Mouse (Mus musculus) midbrain, embryonic 11.5 days (tissue): Measurements from ENCODE around the gene Gria4. TPM values are rescaled to one million over a fixed set of nuclear protein-coding genes. Genes with fewer than 3 reads are reported as not detected.

ENCODE experiments used
- ATAC-seq: fragments of 200-750 bp; cut with Nextera tagmentation; 2 replicates; pipeline ENCODE4 v1.8.0; 2017; ENCODE audit warnings: moderate TSS enrichment, moderate library complexity; ENCODE audit not compliant: low FRiP score
- DNase-seq: peaks from one replicate; pipeline ENCODE4 v3.0.0; 2015; ENCODE audit warnings: low spot score; ENCODE audit errors: missing footprints
- H3K27ac ChIP-seq: fragments of 300-500 bp; sonication (generic); 2 replicates; pipeline ENCODE4 v1.5.1; 2014; ENCODE audit warnings: low read depth, low read length
- H3K27me3 ChIP-seq: fragments of 300-500 bp; sonication (generic); 2 replicates; pipeline ENCODE4 v1.6.1; 2014; ENCODE audit warnings: mild to moderate bottlenecking, low read length, moderate library complexity, mixed read lengths; ENCODE audit not compliant: control insufficient read depth, insufficient read depth
- H3K36me3 ChIP-seq: fragments of 300-500 bp; sonication (generic); 2 replicates; pipeline ENCODE4 v1.6.1; 2014; ENCODE audit warnings: mild to moderate bottlenecking, low read length, moderate library complexity, mixed read lengths; ENCODE audit not compliant: control insufficient read depth, insufficient read depth
- H3K4me1 ChIP-seq: fragments of 300-500 bp; sonication (generic); 2 replicates; pipeline ENCODE4 v1.6.1; 2014; ENCODE audit warnings: low read length; ENCODE audit not compliant: control insufficient read depth, insufficient read depth
- H3K4me2 ChIP-seq: fragments of 300-500 bp; sonication (generic); 2 replicates; pipeline ENCODE4 v1.6.1; 2014; ENCODE audit warnings: mild to moderate bottlenecking, moderate library complexity
- H3K4me3 ChIP-seq: fragments of 300-500 bp; sonication (generic); 2 replicates; pipeline ENCODE4 v1.5.1; 2014; ENCODE audit warnings: low read depth, low read length
- H3K9ac ChIP-seq: fragments of 300-500 bp; sonication (generic); 2 replicates; pipeline ENCODE4 v1.6.1; 2014; ENCODE audit warnings: low read length
- H3K9me3 ChIP-seq: fragments of 300-500 bp; sonication (generic); 2 replicates; pipeline ENCODE4 v1.6.1; 2016; ENCODE audit warnings: low read length; ENCODE audit not compliant: control insufficient read depth
- WGBS: fragments of 180-500 bp; shearing (Covaris S2); extraction: QIAGEN DNeasy Blood & Tissue Kit; methylation state at CpG from one replicate; pipeline ENCODE4 v1.1.7; 2014; 5-methylcytosine and 5-hydroxymethylcytosine counted together
- polyA plus RNA-seq: library from polyadenylated mRNA; unstranded; fragments of >200 nt; fragmentation: Nextera tagmentation; extraction: Ambion mirVana; gene quantifications from 2 replicates; pipeline ENCODE4 v1.2.1, GENCODE M21; 2014

The Gria4 gene
- polyA plus RNA-seq, 1 experiment from 2014 or later, result 7.2 TPM

DNA sequence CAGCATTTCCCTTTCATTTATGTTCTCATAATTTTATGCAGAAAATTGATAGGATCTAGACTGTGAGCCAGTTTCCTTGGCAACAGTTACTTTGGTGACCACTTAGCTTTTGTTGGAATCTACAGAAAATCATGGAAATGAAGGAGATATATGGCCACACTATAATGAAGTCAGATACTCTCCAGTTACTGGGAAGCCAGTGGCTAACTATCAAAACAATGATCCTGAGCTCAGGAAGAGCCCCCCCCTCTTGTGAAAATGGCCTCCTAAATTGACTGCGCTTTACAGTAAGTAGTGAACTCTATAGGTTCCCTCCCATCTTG is 281.5 kb downstream of the Gria4 start:
- WGBS, result 97% methylated on average over 1 of the region's 1 CpGs
- no peaks in the 10 kb centered on the region for H3K36me3 ChIP-seq
- H3K27ac ChIP-seq, result no peak overlapping the region
- DNase-seq (peak; percentile 88), ATAC-seq (peak; percentile 82)
- no peak overlapping the region for H3K4me3 ChIP-seq
- H3K9me3 ChIP-seq, result no peaks in the 10 kb centered on the region
- H3K4me2 ChIP-seq, result no peak overlapping the region
- H3K4me1 ChIP-seq, result peaks cover 5% of the 10 kb centered on the region; the same call in 1 of the 2 replicates
- no peak overlapping the region for H3K9ac ChIP-seq
- no peaks in the 10 kb centered on the region for H3K27me3 ChIP-seq

- H3K27me3 ChIP-seq, result no peaks in the 10 kb centered on the region
- H3K27ac ChIP-seq, result no peak overlapping the region
- H3K9ac ChIP-seq, result no peak overlapping the region
- no peaks in the 10 kb centered on the region for H3K36me3 ChIP-seq
- ATAC-seq, result peak; percentile 64
- H3K4me3 ChIP-seq, result no peak overlapping the region
- no peak for DNase-seq
- no peaks in the 10 kb centered on the region for H3K9me3 ChIP-seq
- H3K4me2 ChIP-seq, result no peak overlapping the region
- H3K4me1 ChIP-seq, result peaks cover 5% of the 10 kb centered on the region; the same call in 1 of the 2 replicates
Observed at GRCm38 (mm10) chr9:4513796-4514562, 282.1 kb downstream of the Gria4 start.

DNA sequence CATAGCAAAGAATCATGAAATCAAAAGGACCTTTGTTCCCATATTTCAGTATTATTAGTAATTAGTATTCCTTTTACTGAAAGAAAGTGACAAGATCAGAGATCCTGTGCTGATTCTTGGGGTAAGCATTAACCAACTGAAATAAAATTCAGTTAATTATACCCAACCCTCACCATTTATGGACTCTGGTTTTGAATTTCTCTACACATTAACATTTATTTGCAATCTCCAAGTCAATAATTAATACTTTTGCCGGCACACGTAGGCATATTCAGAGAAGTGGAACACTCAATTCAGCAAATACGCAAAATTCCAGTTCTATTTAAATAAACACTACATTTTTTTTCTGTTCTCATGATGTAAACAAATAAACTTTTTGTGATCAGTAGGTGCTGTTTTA is 289.9 kb downstream of the Gria4 start:
- DNase-seq, result no peak
- H3K9me3 ChIP-seq, result no peaks in the 10 kb centered on the region
- H3K4me2 ChIP-seq, result no peak overlapping the region
- H3K36me3 ChIP-seq, result no peaks in the 10 kb centered on the region
- no peaks in the 10 kb centered on the region for H3K27me3 ChIP-seq
- WGBS, result 91% methylated on average over 3 of the region's 3 CpGs
- no peak overlapping the region for H3K27ac ChIP-seq
- H3K4me1 ChIP-seq, result no peaks in the 10 kb centered on the region
- H3K9ac ChIP-seq, result no peak overlapping the region
- no peak overlapping the region for H3K4me3 ChIP-seq
- no peak for ATAC-seq

DNA sequence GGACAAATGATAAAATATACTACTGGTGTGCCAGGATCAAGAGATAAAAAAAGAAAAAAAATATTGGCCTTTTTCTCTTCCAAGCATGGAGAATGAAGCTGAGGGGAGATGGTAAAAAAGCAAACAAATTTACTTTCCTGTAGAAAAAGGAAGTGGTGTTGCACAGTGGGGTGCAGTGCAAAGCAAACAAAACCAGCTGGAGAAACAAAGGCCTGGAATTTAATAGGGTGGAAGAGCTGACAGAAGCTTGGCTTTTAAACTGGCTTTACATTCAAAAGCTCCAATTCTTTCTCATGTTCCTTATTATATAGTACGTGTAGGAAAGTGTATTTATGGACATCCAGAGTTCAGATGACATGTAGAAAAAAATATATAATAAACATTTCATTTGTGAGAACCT is 290.9 kb downstream of the Gria4 start:
- Histone ChIP-seq H3K4me1 (no peaks in the 10 kb centered on the region), H3K36me3 (no peaks in the 10 kb centered on the region), H3K9ac (no peak overlapping the region), H3K4me2 (no peak overlapping the region), H3K9me3 (no peaks in the 10 kb centered on the region), H3K4me3 (no peak overlapping the region), H3K27me3 (no peaks in the 10 kb centered on the region), H3K27ac (no peak overlapping the region)
- 2% methylated on average over 1 of the region's 1 CpGs for WGBS
- no peak for ATAC-seq
- DNase-seq, result no peak

DNA sequence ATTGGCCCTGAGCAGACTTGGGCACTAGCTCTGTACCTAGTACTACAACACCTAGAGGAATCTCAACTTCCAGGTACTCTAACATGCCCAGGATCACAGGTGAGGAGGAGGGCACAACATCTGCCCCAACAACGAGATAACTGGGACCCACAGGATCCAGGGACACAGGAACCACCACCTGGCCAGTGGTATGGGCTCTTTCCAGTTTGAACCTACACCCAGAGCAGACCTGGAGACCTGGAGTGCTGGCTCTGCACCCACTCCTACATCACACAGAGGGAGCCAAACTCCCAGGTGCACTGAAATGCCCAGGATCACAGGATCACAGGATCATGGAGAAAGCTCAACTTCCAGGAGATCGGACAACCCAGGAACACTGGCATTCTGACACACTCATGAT is 309.6 kb downstream of the Gria4 start:
- Histone ChIP-seq H3K27ac (no peak overlapping the region), H3K4me3 (no peak overlapping the region), H3K36me3 (no peaks in the 10 kb centered on the region), H3K4me2 (no peak overlapping the region), H3K27me3 (no peaks in the 10 kb centered on the region), H3K4me1 (no peaks in the 10 kb centered on the region), H3K9ac (no peak overlapping the region), H3K9me3 (no peaks in the 10 kb centered on the region)
- ATAC-seq (no peak), DNase-seq (no peak)
- 84% methylated on average over 2 of the region's 2 CpGs for WGBS

DNA sequence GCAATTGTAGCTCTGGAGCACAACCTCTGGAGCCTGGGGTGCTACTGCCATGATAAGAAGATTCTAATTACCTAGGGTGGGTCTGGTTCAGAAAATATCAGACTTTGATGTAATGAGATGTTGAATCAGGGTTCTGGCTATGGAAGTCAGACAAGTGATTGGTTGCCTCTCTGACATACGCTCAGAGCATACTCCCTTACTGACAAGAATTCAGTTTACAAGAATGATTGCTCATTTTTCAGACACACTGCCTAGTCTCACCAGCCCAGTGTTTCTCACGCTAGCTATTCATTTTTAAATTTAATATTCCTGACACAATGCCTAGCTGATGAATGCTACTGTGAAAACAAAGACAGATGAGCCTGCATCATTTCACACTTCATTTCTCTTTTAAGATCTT is 311.5 kb downstream of the Gria4 start:
- no peak for ATAC-seq
- no peak for DNase-seq
- no peaks in the 10 kb centered on the region for H3K27me3 ChIP-seq
- H3K4me2 ChIP-seq, result no peak overlapping the region
- no peaks in the 10 kb centered on the region for H3K9me3 ChIP-seq
- no peak overlapping the region for H3K9ac ChIP-seq
- H3K27ac ChIP-seq, result no peak overlapping the region
- 84% methylated on average over 2 of the region's 2 CpGs for WGBS
- no peaks in the 10 kb centered on the region for H3K36me3 ChIP-seq
- H3K4me3 ChIP-seq, result no peak overlapping the region
- no peaks in the 10 kb centered on the region for H3K4me1 ChIP-seq

- H3K36me3 ChIP-seq, result no peaks in the 10 kb centered on the region
- no peak overlapping the region for H3K4me3 ChIP-seq
- H3K27me3 ChIP-seq, result no peaks in the 10 kb centered on the region
- WGBS, result 77% methylated on average over 2 of the region's 2 CpGs
- H3K9me3 ChIP-seq, result no peaks in the 10 kb centered on the region
- no peak overlapping the region for H3K4me2 ChIP-seq
- H3K27ac ChIP-seq, result no peak overlapping the region
- DNase-seq (no peak), ATAC-seq (no peak)
- no peaks in the 10 kb centered on the region for H3K4me1 ChIP-seq
- H3K9ac ChIP-seq, result no peak overlapping the region
Observed at GRCm38 (mm10) chr9:4470791-4471190, 325.2 kb downstream of the Gria4 start.

DNA sequence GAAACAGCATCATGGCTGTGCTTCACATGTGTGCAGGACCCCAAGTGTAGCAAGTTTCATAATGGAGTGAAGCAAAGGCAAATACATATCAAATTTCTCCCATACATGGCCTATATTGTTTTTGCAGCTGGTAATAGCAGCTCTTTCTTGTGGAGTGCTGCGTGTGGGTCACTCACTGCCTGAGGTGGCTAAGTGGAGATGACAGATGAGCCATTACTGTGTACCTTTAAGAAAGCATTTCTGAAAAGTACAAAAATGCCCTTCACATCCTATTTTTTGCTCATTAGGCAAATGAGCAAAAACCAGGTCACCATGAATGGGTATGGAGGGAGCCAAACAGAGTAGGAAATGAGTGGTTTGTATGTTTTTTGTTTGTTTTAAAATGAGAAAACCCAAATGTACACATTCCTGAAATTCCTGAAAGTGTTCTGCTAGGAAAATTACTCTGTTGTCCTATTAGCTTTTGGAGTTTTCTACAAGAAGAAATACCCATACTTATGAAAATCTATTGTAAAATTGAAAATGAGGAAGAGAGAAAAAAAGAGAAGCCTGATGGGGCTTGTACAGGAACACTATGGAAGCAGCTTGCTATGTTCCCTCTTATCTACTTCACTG is 336.5 kb downstream of the Gria4 start:
- H3K4me2 ChIP-seq, result no peak overlapping the region
- no peaks in the 10 kb centered on the region for H3K27me3 ChIP-seq
- DNase-seq (no peak), ATAC-seq (no peak)
- 60% methylated on average over 1 of the region's 1 CpGs for WGBS
- no peaks in the 10 kb centered on the region for H3K4me1 ChIP-seq
- no peaks in the 10 kb centered on the region for H3K9me3 ChIP-seq
- H3K36me3 ChIP-seq, result no peaks in the 10 kb centered on the region
- H3K9ac ChIP-seq, result no peak overlapping the region
- no peak overlapping the region for H3K4me3 ChIP-seq
- H3K27ac ChIP-seq, result no peak overlapping the region

- 84% methylated on average over 1 of the region's 1 CpGs for WGBS
- ATAC-seq (no peak), DNase-seq (no peak)
- Histone ChIP-seq H3K27ac (no peak overlapping the region), H3K9ac (no peak overlapping the region), H3K36me3 (no peaks in the 10 kb centered on the region), H3K27me3 (no peaks in the 10 kb centered on the region), H3K4me1 (no peaks in the 10 kb centered on the region), H3K4me3 (no peak overlapping the region), H3K9me3 (no peaks in the 10 kb centered on the region), H3K4me2 (no peak overlapping the region)
Observed at GRCm38 (mm10) chr9:4458193-4458592, 337.8 kb downstream of the Gria4 start.
